Mouse (Mus musculus) layer of hippocampus, adult 9-11 months (tissue): Measurements from ENCODE around the gene Safb2.
A peak's percentile ranks its signal among the peaks of the same experiment; 100 is the strongest.

Experiments used
- DNase-seq: peaks from one replicate; pipeline ENCODE4 v3.0.0; 2022

Gene Safb2

DNA sequence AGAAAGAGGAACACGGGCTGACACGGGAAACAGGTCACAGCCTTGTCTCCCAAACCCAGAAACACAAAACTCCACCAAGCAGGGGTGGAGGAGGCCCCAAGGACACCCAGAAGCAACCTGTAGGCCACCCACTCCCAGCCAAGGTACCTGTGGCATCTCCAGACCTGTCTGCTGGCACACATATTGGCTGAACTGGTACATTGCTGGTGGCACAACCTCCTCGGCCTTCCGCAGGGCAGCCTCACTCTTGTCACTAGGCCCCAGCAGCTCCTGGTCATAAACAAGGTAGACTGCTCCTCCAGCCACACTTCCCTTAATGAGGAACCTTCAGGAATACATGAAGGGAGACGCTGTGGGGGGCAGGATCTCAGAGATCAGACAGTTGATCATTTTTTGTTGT is 24.3 kb upstream of the Safb2 start:
- no peak for DNase-seq

DNA sequence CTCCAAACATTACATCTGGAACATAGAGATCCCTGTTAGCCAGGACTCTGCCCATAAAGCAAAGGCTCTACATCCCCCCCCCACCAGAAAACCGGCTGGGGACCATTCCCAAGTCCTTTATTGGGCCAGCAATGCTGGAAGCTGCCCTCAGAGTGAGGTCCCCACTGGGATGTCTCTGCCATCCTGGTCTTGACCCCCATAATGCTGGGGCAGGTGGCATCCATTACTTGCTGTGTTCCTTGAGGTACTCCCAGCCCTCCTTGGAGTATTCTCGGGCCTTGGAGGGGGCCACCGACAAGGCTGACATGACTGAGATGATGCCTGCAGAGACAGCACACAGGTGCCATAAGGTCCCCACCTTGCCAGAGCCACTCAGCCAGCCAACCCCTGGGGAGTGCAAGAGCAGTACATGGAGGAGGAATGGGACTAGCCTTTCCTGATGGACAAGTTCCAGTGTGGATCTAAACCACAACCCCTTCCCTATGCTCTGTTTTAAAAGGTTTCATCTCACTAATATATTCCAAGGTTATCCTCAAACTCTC is 23.2 kb upstream of the Safb2 start:
- DNase-seq = no peak

DNA sequence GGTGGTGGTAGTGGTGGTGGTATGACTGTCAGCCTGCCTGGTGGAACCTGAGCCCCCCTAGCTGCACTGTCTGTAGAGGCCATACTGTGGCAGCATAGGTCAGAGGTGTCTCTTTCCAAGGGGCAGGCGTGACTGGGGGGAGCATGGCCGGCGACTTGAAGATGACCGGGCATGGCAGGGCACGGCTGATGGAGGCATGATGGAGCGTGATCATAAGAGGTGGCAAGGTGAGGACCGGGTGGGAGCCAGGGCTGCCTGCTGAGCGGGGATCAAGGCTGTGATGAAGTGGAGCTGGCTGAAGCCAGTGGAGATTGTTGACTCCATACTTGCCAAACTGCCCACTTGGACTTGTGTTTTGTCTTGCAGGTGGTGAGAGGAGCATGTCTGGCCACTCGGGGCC is 21.0 kb upstream of the Safb2 start:
- no peak for DNase-seq

DNA sequence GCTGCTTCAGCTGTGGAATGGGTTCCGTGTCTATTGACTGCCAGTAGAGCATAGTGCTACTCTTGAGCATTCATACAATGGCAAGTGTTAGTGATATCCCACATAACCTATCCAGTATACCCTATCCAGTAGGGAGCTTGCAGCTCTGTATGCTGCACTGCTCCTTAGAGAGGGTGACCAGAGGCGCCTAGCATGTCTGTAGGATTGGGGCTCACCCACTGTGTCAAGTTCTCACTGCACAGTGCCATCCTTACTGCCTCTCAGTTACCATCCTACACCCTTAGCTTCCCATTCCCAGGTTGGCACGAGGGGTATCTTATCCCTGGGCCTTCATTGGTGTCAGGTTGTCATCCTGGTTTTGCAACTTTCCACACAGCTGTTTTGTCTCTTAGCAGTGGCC is 20.0 kb upstream of the Safb2 start:
- no peak for DNase-seq

DNA sequence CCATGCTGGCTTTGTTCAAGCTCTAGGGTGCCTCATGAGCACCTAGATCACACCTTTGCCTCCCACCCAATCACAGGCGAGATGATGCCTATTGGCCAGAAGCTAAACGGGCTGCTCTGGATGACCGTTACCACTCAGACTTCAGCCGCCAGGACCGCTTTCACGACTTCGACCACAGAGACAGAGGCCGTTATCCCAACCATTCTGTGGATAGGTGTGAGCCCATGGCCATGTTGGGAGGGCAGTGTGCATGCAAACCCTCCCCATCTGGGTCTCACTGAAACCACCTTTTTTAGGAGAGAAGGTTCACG is 19.6 kb upstream of the Safb2 start:
- no peak for DNase-seq

DNA sequence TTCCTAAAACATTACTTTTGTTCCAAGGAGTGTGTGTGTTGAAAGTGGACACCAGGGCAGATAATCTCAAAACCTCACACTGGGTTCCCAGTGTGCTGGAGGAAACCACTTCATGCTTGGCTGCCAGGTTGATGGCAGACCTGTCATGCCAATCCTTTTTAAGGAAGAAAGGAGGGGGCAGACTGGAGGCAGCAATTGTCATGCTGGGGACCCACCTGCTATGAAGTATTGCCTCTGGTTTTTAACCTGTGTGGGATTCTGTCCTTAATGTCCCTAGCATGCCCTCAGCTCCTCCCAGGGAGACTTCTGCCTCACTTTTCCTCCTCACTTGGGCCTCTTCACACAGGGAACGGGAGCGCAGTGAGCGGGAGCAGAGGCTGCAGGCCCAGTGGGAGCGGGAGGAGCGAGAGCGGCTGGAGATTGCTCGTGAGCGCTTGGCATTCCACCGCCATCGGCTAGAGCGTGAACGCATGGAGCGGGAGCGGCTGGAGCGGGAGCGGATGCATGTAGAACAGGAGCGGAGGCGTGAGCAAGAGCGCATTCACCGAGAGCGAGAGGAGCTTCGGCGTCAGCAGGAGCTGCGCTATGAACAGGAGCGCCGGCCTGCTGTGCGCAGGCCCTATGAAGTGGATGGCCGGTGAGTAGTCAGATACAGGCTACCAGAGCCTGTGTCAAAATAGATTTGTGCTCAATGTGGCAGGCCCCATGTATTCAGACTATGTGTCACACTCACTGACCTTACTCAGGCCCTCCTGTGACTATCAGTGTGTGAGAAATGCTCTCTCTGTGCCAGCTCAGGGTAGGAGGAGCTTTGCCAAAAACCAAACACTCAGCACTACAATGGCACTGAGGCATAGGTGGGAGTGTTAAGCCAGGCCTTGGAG is 19.0 kb upstream of the Safb2 start:
- no peak for DNase-seq

DNA sequence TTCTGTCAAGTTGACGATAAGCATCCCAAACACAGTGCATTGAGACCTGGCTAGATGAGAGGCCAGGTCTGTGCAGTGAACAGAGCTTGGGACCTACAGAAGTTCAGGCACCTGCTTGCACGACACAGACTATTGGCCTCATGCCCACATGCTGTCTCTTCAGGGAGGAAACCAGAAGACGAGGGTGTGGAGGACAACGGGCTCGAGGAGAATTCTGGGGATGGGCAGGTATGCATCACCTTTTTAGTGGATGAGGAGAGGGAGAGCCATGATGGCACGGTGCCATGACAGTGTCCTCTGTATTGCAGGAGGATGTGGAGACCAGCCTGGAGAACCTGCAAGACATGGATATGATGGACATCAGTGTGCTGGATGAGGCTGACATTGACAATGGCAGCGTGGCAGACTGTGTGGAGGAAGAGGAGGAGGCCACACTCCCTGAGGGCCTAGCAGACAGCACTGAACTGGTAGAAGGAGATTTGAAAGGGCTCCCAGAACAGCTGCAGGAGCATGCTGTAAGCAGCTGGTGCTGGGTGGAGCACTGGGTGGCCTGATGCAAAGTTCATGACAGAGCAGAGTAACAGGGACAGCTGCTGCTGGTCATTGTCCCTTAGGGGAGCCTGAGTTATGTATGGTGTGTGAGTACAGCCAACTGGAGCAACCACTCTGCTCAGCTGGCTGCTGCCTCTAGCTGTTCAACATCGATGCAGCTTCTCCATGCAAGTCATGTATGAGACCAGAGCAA is 9.3 kb upstream of the Safb2 start:
- no peak for DNase-seq

DNA sequence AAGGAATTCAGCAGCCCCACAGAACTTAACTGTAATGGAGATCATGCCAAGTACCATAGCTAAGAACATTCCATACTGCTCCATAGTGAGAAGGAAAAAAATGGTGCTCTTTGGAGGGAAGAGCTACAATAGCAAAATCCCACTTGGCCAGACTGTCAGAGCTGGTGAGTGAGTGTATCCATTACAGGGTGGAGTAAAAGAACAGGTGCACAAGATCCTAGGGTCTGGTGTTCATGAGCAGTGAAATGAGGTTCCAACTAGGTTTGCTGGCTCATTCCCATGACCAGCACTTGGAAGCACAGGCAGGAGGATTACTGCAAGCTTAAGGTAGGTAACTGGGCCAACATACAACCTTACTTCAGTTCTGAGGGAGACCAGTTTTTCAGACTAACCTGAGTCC is 8.2 kb upstream of the Safb2 start:
- DNase-seq = no peak

DNA sequence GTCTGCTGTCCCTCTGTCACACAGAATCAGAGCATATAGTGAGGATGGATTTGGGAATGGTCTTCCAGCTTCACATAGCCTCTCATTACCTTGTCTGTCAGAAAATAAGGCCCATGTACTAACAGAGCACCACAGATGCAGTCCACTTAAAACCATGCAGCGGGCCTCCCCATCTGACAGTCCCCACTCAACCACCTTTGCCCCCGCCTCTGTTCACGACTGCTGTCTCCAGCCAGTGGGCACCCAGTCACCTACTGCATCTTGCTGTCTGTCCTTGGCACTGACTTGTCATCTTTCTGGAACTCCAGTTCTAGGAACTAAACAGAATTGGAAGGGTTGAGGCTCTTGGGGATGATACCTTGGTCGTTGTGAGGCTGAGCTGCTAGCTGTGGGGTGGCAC is 4.5 kb upstream of the Safb2 start:
- DNase-seq = no peak

DNA sequence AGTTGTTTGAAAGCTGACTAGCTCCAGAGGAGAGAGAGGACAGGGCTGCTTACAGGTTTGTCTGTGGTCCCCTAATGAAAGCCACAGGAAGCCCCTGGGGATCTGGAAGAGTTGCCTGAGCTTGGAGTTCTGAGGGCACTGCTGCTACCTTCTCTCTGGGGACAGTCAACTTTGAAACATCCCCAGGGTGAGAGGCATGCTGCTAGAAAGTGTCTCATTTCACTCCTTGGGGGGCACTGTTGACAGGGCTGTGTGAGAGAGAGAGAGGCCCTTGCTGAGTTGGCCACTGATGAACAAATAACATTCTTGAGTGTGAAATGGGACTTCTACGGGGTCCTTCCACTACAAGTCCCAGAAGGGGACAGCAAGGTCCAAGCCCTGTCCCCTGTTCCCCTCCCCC is 3.4 kb upstream of the Safb2 start:
- no peak for DNase-seq

DNA sequence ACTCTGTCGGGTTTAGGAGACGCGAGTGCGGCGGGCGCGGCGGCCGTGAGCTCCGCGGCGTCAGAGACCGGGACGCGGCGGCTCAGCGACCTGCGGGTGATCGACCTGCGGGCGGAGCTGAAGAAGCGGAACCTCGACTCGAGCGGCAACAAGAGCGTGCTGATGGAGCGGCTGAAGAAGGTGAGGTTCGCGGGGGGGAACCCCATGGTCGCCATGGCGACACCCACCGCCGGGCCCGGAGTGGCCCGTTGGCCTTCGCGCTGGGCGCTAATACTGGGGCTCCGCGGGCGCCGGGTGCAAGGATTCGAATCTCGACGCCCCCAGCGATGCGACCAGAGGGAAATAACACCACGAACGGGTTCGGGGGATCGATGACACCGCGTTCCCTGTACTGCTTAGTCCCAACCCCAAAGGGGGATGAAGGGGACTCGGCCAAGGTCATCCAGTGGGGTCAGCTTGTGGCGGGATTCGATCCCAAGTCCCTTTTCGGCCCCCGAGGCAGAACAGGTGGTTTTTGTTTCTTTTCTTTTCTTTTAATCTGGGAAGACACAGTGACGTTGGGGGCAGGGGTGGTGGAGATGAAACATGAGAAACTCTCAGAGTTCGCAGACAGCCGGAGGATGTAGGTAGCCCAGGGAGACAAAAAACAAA is 911 bp upstream of the Safb2 start:
- DNase-seq = peak; percentile 51

DNA sequence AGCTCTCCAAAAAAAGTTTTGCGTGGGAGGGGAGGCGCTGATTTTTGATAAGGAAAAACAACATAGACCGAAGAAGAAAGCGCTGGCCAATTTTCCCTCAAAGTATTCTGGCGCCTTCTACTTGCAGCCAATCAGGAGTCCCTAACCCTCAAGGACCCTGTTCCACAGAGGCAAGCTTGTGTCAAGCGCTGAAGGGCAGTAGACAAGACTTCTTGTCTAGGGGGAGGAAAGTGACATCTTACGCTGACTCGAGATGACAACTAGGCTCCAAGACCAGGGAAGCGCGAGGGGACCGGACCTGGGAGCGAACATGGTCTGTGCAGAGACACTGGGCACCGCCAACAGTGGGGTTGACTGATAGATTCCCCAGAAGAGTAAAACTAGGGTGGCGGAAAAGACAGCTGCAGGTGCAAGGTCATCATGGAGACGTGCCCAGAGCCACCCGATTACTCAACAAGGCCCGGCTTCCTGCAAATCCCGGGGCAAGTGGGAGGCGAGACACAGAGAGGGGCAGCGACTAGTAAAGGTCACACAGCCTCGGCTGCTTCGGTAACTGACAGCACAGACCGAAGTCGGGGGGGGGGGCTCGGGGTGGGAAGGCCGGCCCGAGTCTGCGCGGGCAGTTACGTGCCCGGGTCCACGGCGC is 651 bp downstream of the Safb2 start:
- DNase-seq = peak; percentile 66

DNA sequence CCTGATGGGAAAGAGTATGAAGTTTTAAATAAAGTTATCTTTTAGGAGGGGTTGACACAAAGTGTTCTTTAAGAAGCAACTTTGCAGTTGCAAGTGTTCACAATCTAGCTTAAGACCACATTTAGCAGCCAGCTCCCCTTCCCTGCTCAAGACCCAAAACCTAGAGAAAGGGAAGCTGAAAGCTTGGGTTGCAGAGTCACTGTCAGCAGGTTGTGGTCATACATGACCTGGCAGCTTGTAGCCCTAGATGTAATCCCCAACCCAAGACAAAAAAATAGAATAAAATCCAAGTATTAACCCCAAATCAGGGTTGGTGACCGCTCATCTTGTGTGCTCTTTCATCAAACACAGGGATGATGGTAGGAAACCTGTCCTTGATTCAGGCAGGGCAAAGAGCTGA is 1.3 kb downstream of the Safb2 start:
- no peak for DNase-seq

DNA sequence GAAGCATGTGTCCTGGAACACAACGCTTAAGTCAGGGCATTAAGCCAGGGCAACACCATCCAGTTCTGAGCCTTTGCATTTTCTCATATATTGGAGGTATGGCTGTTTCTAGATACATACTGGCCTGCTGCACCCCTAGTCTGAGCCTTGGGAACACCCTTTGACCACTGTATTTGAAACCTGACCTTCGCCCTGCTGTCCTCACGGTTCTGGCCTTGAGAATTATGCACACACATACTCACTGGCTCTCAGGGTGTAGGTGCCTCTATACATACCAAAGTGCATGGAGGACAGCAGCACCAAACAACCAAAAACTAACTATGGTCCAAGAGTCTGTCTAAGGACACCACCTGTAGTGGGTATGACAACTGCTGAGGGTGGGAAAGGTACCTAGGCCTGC is 11.4 kb downstream of the Safb2 start:
- DNase-seq = no peak

DNA sequence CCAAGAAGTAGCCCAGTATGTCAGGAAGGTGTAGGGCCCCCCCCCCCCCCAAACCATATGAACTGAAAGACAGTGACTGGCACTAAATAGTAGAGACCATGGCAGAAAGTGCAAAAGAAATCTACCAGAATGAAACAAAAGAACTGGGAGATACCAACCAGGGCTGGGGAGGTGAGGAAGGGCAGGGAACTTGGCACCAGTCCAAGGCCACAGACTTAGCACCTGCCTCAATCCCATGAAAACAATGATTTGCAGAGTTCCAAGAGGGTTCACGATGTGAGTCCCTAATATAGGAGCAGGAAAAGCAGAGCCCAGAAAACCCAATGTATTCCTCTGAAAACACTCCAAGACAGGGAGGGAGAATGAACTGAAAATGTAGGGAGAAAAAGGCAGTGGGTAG is 12.2 kb downstream of the Safb2 start:
- DNase-seq = no peak

DNA sequence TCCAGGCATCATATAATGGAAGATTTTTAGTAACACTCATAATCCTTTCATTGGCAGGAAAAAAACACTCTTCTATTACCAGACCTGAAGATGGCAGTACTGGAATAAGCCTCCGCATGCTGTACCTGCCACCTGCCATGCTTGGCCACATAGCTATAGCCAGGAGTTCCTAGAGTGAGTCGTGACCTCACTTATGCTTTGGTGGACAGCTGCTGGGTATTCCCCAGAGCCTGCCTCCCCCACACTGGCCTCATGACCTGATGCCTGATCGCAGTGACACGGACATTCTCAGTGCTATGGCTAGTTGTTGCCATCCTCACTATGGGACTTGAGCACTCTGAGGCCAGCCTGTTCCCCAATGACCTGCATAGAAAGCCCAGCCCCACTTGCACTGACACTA is 14.1 kb downstream of the Safb2 start:
- DNase-seq = no peak

DNA sequence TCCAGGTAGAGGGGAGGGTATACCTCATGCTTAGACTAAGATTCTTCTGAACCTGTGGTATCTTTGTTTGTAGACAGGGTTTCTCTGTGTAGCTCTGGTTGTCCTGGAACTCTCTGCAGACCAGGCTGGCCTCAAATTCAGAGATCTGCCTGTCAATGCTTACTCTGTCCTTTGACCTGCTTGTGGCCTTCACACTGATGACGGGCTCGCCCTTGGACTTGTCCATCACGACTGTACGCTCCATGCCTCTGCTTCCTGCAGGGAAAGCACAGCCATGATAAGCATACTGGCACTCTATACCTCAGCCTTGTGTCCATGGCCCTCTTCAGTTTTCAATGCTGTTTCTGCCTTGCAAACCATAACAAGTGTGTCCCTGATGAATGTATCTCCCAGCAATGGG is 17.0 kb downstream of the Safb2 start:
- no peak for DNase-seq

DNA sequence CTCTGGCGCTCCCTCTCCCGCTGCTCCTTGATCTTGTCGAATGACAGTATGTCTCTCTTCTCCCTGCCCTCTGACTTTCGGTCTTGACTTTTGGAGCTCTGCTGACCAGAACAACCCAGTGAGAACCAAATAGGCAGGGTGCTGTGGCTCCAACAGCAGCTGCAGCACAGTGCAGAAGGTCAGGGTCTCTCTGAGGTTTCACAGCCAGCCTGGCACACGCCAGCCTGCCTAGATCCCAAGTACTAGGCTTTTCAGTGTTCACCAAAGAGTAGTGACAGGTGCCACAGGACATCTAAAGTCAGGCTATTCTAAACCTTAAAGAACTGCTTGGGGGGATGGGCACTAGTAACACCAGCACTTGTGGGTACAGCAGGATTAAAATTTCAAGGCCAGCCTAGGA is 17.5 kb downstream of the Safb2 start:
- no peak for DNase-seq

DNA sequence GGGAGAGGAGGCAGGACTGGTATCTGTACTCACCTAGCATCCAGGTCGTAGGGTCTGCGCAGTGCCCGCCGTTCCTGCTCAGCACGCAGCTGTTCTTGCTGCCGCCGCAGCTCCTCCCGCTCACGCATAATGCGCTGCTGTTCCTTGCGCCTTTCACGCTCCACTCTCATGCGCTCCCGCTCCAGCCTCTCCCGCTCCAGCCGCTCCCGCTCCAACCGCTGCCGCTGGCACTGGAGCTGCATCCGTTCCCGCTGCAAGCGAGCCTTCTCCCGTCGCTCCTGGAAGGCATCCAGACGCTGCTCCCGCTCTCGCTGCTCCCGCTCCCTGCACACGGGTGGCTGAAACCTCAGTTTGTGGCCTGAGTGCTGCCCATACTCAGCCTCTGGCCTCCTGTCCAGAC is 18.1 kb downstream of the Safb2 start:
- DNase-seq = no peak

DNA sequence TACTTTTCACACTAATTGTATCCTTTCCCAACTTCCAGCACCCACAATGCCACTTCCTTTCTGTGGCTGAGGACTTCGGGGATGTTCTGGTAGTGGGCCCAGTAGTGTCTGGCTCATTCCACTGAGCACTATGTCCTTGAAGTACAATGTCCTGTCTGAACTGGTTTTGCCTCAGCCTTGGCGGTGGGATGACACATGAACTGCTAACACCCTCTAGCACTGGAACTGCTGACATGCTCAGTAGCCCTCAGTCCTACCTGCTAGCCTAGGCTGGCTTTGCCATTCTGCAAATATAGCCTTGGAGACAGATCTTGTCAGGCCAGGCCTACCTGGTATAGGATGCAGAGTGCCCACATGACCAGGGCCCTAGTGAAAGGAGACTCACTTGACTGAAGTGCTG is 22.5 kb downstream of the Safb2 start:
- no peak for DNase-seq

DNA sequence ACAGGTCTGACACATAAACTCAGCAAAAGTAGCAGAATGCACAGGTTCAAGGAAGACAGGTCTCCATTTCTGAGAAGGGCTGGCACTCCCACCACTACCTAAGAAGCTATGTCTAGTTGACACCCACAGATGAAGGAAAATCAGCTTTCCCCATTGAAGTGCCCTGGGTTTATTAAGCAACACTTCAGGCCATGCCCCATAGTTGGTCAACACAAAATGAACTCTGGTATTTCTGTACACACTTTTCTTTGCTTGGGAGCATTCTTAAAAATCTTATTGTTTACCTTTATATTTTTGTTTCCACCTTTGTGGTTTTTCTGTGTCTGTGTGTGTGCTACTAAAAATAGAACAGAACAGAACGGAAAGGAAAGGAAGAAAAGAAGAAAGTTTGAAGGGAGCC is 24.3 kb downstream of the Safb2 start:
- DNase-seq = no peak

DNA sequence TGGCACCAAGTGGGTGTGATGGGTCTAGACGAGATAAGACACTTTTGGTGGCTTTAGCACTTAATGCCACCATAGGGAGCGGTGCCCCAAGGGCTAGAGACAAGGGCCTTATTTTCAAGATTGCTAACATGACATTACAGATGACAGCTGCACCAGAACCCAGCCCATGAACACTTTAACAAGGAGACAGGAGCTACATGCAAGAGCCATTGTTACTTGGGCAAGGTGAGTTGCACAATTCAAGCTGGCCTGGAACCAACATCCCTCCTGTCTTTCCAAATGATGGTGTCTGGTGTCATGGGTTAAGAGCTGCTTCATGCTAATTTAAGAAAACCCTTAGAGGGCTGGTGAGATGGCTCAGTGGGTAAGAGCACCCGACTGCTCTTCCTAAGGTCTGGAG is 25.0 kb downstream of the Safb2 start:
- no peak for DNase-seq

DNA sequence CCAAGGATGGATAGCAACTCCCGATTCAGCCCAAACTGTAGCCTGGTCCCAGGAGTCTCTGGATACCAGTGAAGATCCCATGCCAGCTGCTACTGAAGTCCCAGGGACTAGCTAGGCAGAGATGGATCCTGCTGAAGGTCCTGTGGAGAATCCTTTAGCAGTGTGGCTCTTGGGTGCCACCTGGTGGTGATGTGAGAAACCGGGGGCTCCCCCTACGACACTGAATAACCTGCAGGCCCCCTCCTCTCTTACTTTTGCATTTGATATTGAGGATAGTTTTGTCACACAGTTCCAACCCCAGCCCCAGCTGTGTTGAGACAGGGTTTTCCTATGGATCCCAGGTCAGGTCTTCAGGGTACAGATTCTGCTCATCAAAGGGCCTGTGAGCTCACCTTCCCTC is 25.9 kb downstream of the Safb2 start:
- no peak for DNase-seq
